Mouse (Mus musculus): ENCODE measurements around the gene Nox4.
"Not testable (repeated sequence)": the region's sequence is repeated elsewhere in the genome, so short reads cannot be mapped to it uniquely, and the experiment has no call there.

Gene Nox4

DNA sequence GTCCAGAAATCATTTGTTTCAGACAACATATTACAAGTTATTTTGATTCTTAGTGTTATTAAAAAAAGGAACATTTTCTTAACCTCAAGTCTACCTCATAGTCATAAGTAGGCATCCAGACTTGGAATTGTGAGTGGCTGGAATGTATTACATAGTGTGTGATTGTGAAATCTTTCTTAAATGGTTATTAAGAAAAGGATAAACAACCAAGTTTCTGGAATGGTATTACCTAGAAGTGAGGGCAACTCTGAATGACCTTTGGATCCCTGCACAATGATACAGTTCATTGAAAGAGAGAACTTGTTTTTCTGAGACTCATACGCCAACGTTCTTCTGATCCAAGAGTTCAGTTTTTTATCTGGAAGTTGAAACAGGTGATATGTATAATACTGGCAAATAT lies 125.4 kb downstream of the Nox4 start:
- DNase-seq (ENCODE audit: low read depth, low spot score), result no peak

GRCm38 (mm10) chr7:87374322-87374721 lies 128.4 kb downstream of the Nox4 start:
- no peak for DNase-seq (ENCODE audit: low read depth, low spot score)

DNA sequence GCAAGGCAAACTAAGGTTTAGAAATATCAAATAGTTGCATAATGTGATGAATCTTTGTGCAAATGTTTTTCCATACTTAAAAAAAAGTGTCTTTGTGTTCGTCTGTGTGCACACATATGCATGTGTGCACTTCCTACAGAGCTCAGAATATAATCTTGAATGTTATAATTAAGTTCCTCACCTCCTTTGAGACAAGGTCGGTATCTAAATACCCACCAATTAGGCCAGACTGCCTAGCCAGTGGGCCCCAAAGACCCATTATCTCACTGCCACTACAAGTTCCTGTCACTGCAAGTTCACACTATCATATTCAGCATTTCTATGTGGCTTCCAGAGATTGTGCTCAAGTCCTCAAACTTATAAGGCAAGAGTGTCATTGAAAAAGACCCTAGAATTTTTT lies 129.0 kb downstream of the Nox4 start:
- DNase-seq (ENCODE audit: low read depth, low spot score), result no peak

DNA sequence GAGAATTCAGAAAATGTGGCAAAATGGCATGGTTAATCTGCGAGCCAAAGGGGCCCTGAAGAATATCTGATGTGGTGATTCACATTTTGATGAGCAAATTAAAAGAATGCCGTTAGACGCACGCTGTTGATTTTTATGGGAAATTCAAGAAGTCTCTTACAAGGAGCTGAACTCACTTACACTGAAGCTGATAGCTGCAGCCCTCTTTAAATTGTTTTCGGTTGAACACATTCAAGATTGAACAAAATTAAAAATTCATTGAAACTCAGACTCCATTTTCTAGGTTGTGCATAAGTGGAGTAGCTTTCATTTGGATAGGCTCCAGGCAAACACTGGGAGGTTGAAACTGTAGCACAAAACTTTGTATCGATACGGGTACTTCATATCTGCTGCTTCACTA lies 151.1 kb downstream of the Nox4 start:
- DNase-seq (ENCODE audit: low read depth, low spot score), result no peak

- not testable (repeated sequence) for DNase-seq (ENCODE audit: low read depth, low spot score)
Measured at GRCm38 (mm10) chr7:87411373-87411772, 165.5 kb downstream of the Nox4 start.

- DNase-seq (ENCODE audit: low read depth, low spot score), result no peak
Measured at GRCm38 (mm10) chr7:87413271-87413670, 167.4 kb downstream of the Nox4 start.
